Mouse (Mus musculus) forebrain, embryonic 12.5 days (tissue): Measurements from ENCODE around the gene Rab6b. TPM values are rescaled to one million over a fixed set of nuclear protein-coding genes. Genes with fewer than 3 reads are reported as not detected.

ENCODE experiments used
- polyA plus RNA-seq: library from polyadenylated mRNA; unstranded; fragments of >200 nt; fragmentation: Nextera tagmentation; extraction: Ambion mirVana; gene quantifications from 2 replicates; pipeline ENCODE4 v1.2.1, GENCODE M21; 2016

Rab6b gene
- polyA plus RNA-seq, 1 experiment from 2014 or later: 35.8 TPM

Other genes starting within 250 kb of the Rab6b start
- 0.29 and 0.68 TPM in 2 replicates for gene Slco2a1, start 123.1 kb upstream of the Rab6b start, polyA plus RNA-seq
- gene Srprb, start 90.3 kb downstream of the Rab6b start, polyA plus RNA-seq: 50.3 and 50.9 TPM in 2 replicates
- gene Gm20425, start 118.5 kb downstream of the Rab6b start, polyA plus RNA-seq: 3.3 and 4.5 TPM in 2 replicates
- gene Trf, start 118.7 kb downstream of the Rab6b start, polyA plus RNA-seq: 12.9 and 13.2 TPM in 2 replicates
- 1.9 and 3.3 TPM in 2 replicates for gene 1300017J02Rik, start 193.3 kb downstream of the Rab6b start, polyA plus RNA-seq
- 94.9 and 96.7 TPM in 2 replicates for gene Topbp1, start 193.4 kb downstream of the Rab6b start, polyA plus RNA-seq